Mouse (Mus musculus) hindbrain, embryonic 10.5 days (tissue): ENCODE measurements at regions not wholly inside any gene's neighbourhood (a gene's known extent, or its start where the extent isn't known, plus 50 kb on each side); places are given as distances from the start of the nearest gene placed in this dataset.

Experiments
- DNase-seq: peaks from one replicate; pipeline ENCODE4 v3.0.0-alpha.2; 2017; ENCODE audit warnings: low spot score
- H3K27ac ChIP-seq: fragments of 300-500 bp; sonication (generic); 2 replicates; pipeline ENCODE4 v1.5.1; 2016; ENCODE audit warnings: mild to moderate bottlenecking, moderate library complexity
- H3K27me3 ChIP-seq: fragments of 300-500 bp; sonication (generic); 2 replicates; pipeline ENCODE4 v1.6.1; 2016; ENCODE audit warnings: mild to moderate bottlenecking; ENCODE audit not compliant: poor library complexity, insufficient read depth, severe bottlenecking
- H3K36me3 ChIP-seq: fragments of 300-500 bp; sonication (generic); 2 replicates; pipeline ENCODE4 v1.6.1; 2016; ENCODE audit warnings: mild to moderate bottlenecking, moderate library complexity
- H3K4me1 ChIP-seq: fragments of 300-500 bp; sonication (generic); replicated peaks from 2 replicates; pipeline ENCODE4 v1.6.1; 2016; ENCODE audit warnings: mild to moderate bottlenecking
- H3K4me3 ChIP-seq: fragments of 300-500 bp; sonication (generic); 2 replicates; pipeline ENCODE4 v1.5.1; 2016; ENCODE audit warnings: mild to moderate bottlenecking, moderate library complexity
- H3K9me3 ChIP-seq: fragments of 300-500 bp; sonication (generic); 2 replicates; pipeline ENCODE4 v1.6.1; 2016; ENCODE audit warnings: mild to moderate bottlenecking, moderate library complexity
- WGBS: fragments of 180-500 bp; shearing (Covaris S2); methylation state at CpG from one replicate; pipeline ENCODE4 v1.1.7; 2016; 5-methylcytosine and 5-hydroxymethylcytosine counted together

DNA sequence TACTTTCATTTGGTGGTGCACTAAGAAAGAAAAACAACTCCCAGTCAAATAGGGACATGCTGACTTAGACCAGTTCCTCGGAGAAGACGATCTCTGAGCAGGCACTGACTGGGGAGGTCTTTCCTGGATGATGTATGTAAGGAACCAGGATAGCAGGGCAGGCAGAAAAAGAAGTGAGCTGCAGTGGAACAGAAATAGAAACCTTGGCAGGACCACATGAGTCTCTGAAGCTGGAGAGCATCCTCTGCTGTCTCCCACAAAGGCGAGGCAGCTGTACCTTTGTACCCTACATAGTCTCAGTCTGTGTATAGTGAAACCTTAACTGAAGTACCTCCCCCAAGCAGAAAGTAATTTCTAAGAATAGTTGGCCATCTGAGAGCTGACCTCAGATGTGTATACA, 104.4 kb upstream of the Gm37988 start:
- Histone ChIP-seq H3K27ac (no peak overlapping the region), H3K4me1 (no peaks in the 10 kb centered on the region), H3K27me3 (no peaks in the 10 kb centered on the region), H3K9me3 (no peaks in the 10 kb centered on the region), H3K4me3 (no peak overlapping the region), H3K36me3 (no peaks in the 10 kb centered on the region)
- 90% methylated on average over 3 of the region's 3 CpGs for WGBS
- no peak for DNase-seq

- Histone ChIP-seq H3K36me3 (no peaks in the 10 kb centered on the region), H3K4me3 (no peak overlapping the region), H3K4me1 (no peaks in the 10 kb centered on the region), H3K9me3 (no peaks in the 10 kb centered on the region), H3K27me3 (no peaks in the 10 kb centered on the region), H3K27ac (no peak overlapping the region)
- DNase-seq, result no peak
- 88% methylated on average over 6 of the region's 6 CpGs for WGBS
These were observed 101.5 kb upstream of the Gm37988 start for GRCm38 (mm10) chr1:4706171-4706570.

DNA sequence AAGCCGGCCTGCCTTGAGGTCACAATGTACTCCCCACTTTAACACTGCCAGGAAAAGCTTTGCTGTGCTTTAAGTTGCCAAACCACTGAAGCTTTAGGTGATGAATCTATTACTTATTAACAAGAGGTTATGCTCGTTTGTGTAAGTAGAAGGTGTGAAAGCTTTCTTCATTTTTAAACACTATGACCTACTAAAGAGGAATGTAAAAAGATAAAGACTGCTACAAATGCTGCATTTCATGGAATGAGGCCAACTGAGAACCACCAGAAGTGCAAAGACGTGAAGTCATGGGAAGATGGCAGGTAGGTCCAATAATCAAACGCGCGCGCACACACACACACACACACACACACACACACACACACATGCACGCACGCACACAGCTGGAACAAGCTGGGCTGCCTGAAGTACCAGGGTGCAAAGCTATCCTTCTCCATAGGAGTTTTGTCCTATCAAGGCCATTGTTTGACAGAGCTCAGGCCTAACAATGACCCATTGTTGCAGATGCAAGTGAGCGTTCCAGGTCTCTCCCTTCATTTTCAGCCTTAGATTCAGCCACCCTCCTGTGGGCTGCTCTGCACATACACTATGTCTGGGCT, 85.3 kb upstream of the Gm37988 start:
- WGBS, result 83% methylated on average over 10 of the region's 10 CpGs
- Histone ChIP-seq H3K4me1 (no peaks in the 10 kb centered on the region), H3K27ac (no peak overlapping the region)

More for the DNA sequence above, 85.3 kb upstream of the Gm37988 start:
- H3K27me3 ChIP-seq, result no peaks in the 10 kb centered on the region
- DNase-seq, result no peak
- H3K36me3 ChIP-seq, result no peaks in the 10 kb centered on the region
- H3K9me3 ChIP-seq, result no peaks in the 10 kb centered on the region
- H3K4me3 ChIP-seq, result no peak overlapping the region
